ENCODE assay signal across 10 mouse cellular contexts in genomic region chrX:109076355-109076754, GRCm38 (mm10). TPM values are rescaled to one million over a fixed set of nuclear protein-coding genes. Genes with fewer than 3 reads are reported as not detected.
A peak's percentile ranks its signal among the peaks of the same experiment; 100 is the strongest.
DNase-seq lines count a peak whose midpoint lies in the region; ATAC-seq and TF ChIP-seq lines count a peak whose summit lies in the region.
"Had no signal": no experiment of that assay in that cellular context is flagged by ENCODE, and none has a peak within 500 bp of the region (broad histone marks: within the 10 kb centered on the region; RNA-seq: fewer than 3 reads in every experiment).

No protein-coding gene starts in this region.

- H3K27me3 ChIP-seq in forebrain, postnatal 0 days (ENCODE audit: insufficient read depth, low read length) = no peaks in the 10 kb centered on the region
- no peaks in the 10 kb centered on the region for H3K27me3 ChIP-seq in forebrain, embryonic 15.5 days
- no peaks in the 10 kb centered on the region for H3K27me3 ChIP-seq in liver, embryonic 14.5 days (ENCODE audit: control insufficient read depth, insufficient read depth, low read length)
- H3K27me3 ChIP-seq: limb, embryonic 12.5 days had no signal

- no peaks in the 10 kb centered on the region for H3K9me3 ChIP-seq in forebrain, postnatal 0 days (ENCODE audit: low read length)
- no peaks in the 10 kb centered on the region for H3K9me3 ChIP-seq in forebrain, embryonic 15.5 days
- no peaks in the 10 kb centered on the region for H3K9me3 ChIP-seq in liver, embryonic 14.5 days (ENCODE audit: control insufficient read depth, low read length)
- H3K9me3 ChIP-seq: limb, embryonic 12.5 days had no signal

- DNase-seq in forebrain, postnatal 0 days = peak; percentile 15
- no peak for DNase-seq in liver, embryonic 14.5 days (ENCODE audit: low read depth in 3 of 3, low spot score in 3 of 3)
- DNase-seq in liver = no peak
- DNase-seq in urinary bladder, postnatal 10 days (ENCODE audit: low spot score) = no peak

- no peak overlapping the region for H3K9ac ChIP-seq in forebrain, postnatal 0 days
- H3K9ac ChIP-seq in forebrain, embryonic 15.5 days (replicated peaks) = no peak overlapping the region
- H3K9ac ChIP-seq in liver, embryonic 14.5 days (replicated peaks) = no peak overlapping the region
- H3K9ac ChIP-seq: limb, embryonic 12.5 days had no signal

- TF ChIP-seq EP300 in liver, embryonic 14.5 days (IDR thresholded peaks at IDR 0.05; ENCODE audit: low read depth) = no peak

- H3K27ac ChIP-seq in forebrain, postnatal 0 days (ENCODE audit: low read depth, low read length) = no peak overlapping the region
- H3K27ac ChIP-seq in forebrain, embryonic 15.5 days (replicated peaks) = no peak overlapping the region
- H3K27ac ChIP-seq in liver, embryonic 14.5 days = no peak overlapping the region
- H3K27ac ChIP-seq: limb, embryonic 12.5 days had no signal

- H3K4me1 ChIP-seq in forebrain, postnatal 0 days (ENCODE audit: insufficient read depth) = no peaks in the 10 kb centered on the region
- H3K4me1 ChIP-seq in forebrain, embryonic 15.5 days = no peaks in the 10 kb centered on the region
- H3K4me1 ChIP-seq in liver, embryonic 14.5 days (replicated peaks; ENCODE audit: control insufficient read depth in 2 of 2, insufficient read depth in 2 of 2, low read length in 1 of 2) = no peaks in the 10 kb centered on the region
- H3K4me1 ChIP-seq: limb, embryonic 12.5 days had no signal

- peak; percentile 54 for TF ChIP-seq CTCF in forebrain, postnatal 0 days (IDR thresholded peaks at IDR 0.05; ENCODE audit: low read depth)
- TF ChIP-seq CTCF in liver, embryonic 14.5 days (IDR thresholded peaks at IDR 0.05; ENCODE audit: low read depth) = peak; percentile 37; the same call in 1 of the 2 replicates

- ATAC-seq in forebrain, postnatal 0 days = no peak; the same call in 1 of the 2 replicates
- no peak; the same call in 1 of the 2 replicates for ATAC-seq in forebrain, embryonic 15.5 days (replicated peaks)
- no peak for ATAC-seq in liver, embryonic 14.5 days (ENCODE audit: insufficient read depth)
- ATAC-seq in activated CD4-positive, CD25-positive, alpha-beta regulatory T cell, adult 4 months = peak; percentile 52
- peak; percentile 84 for ATAC-seq in megakaryocyte-erythroid progenitor cell, adult 5-6 weeks (replicated peaks; ENCODE audit: low FRiP score, low TSS enrichment, poor library complexity, severe bottlenecking)
- ATAC-seq in erythroblast, adult 5-6 weeks (replicated peaks; ENCODE audit: low FRiP score, poor library complexity, severe bottlenecking) = no peak

- no peak overlapping the region for H3K4me3 ChIP-seq in forebrain, postnatal 0 days (ENCODE audit: low read depth, low read length)
- no peak overlapping the region for H3K4me3 ChIP-seq in forebrain, embryonic 15.5 days
- no peak overlapping the region for H3K4me3 ChIP-seq in liver, embryonic 14.5 days (ENCODE audit: insufficient read depth in 1 of 2, low read depth in 2 of 2, low read length in 2 of 2)
- H3K4me3 ChIP-seq: erythroblast, embryonic 14.5 days; limb, embryonic 12.5 days had no signal

- H3K4me2 ChIP-seq in forebrain, postnatal 0 days (ENCODE audit: low read depth) = no peak overlapping the region
- H3K4me2 ChIP-seq in forebrain, embryonic 15.5 days (replicated peaks) = no peak overlapping the region
- H3K4me2 ChIP-seq in liver, embryonic 14.5 days (ENCODE audit: low read depth) = no peak overlapping the region
- H3K4me2 ChIP-seq: limb, embryonic 12.5 days had no signal

- H3K36me3 ChIP-seq in forebrain, postnatal 0 days (ENCODE audit: insufficient read depth) = no peaks in the 10 kb centered on the region
- H3K36me3 ChIP-seq in forebrain, embryonic 15.5 days = no peaks in the 10 kb centered on the region
- H3K36me3 ChIP-seq in liver, embryonic 14.5 days (replicated peaks; ENCODE audit: control insufficient read depth, insufficient read depth, low read depth) = no peaks in the 10 kb centered on the region
- H3K36me3 ChIP-seq: limb, embryonic 12.5 days had no signal

- WGBS in forebrain, postnatal 0 days = 27% methylated on average over 3 of the region's 3 CpGs
- 17% methylated on average over 3 of the region's 3 CpGs for WGBS in forebrain, embryonic 15.5 days
- WGBS in liver, embryonic 14.5 days (ENCODE audit: insufficient replicate concordance) = 8% methylated on average over 3 of the region's 3 CpGs

RNA-seq across cellular contexts. Expression of gene Sh3bgrl, which starts 18.8 kb away (rescaled TPM):
- 190 and 193 TPM in 2 replicates for total RNA-seq in forebrain, postnatal 0 days (2014; rRNA removed)
- polyA plus RNA-seq in forebrain, postnatal 0 days (2015; fragmentation: Nextera tagmentation; extraction: Ambion mirVana) = 78.2 and 213 TPM in 2 replicates
- 271 and 273 TPM in 2 replicates for polyA plus RNA-seq in forebrain, embryonic 15.5 days (2015; fragmentation: Nextera tagmentation; extraction: Ambion mirVana)
- polyA plus RNA-seq in liver, embryonic 14.5 days (2012; rRNA removed) = 16.0 and 26.0 TPM in 2 replicates
- polyA plus RNA-seq in liver, embryonic 14.5 days (2014; fragmentation: Nextera tagmentation; extraction: Ambion mirVana) = 28.5 and 29.9 TPM in 2 replicates
- polyA plus RNA-seq in activated CD4-positive, CD25-positive, alpha-beta regulatory T cell, adult 4 months (2017; shearing (Covaris generic)) = 100 to 1,000 TPM; 280 to 290 TPM
- 101 and 104 TPM in 2 replicates for total RNA-seq in megakaryocyte-erythroid progenitor cell, adult 5-6 weeks (2014; fragmentation: Nextera tagmentation)
- 137 and 174 TPM in 2 replicates for total RNA-seq in megakaryocyte-erythroid progenitor cell, adult 5-6 weeks (2017)
- total RNA-seq in erythroblast, adult 5-6 weeks (2015; ENCODE audit: low replicate concordance) = 56.2 and 71.3 TPM in 2 replicates
- total RNA-seq in erythroblast, adult 5-6 weeks (2017; ENCODE audit: low replicate concordance) = 35.5 and 44.2 TPM in 2 replicates

Comparison
In these comparisons a context has a peak if more than half of its experiments do, and no peak if none do; other contexts are left out.
1. ATAC-seq: peak in activated CD4-positive, CD25-positive, alpha-beta regulatory T cell, adult 4 months (single experiment) and megakaryocyte-erythroid progenitor cell, adult 5-6 weeks (single experiment); none in forebrain, postnatal 0 days (single experiment), forebrain, embryonic 15.5 days (single experiment), liver, embryonic 14.5 days (single experiment) and erythroblast, adult 5-6 weeks (single experiment).